Mouse (Mus musculus): Measurements from ENCODE around the gene Armc5.

Armc5 gene

GRCm38 (mm10) chr7:128236856-128237592, at the start of gene Armc5:
Gene Armc5 (plus strand): TSS chr7:128237342.
- DNase-seq (ENCODE audit: low read depth), result peak; percentile 82

GRCm38 (mm10) chr7:128201607-128202006, 35.5 kb upstream of the Armc5 start:
- DNase-seq (ENCODE audit: low read depth), result no peak

GRCm38 (mm10) chr7:128203071-128203470, 34.1 kb upstream of the Armc5 start:
- DNase-seq (ENCODE audit: low read depth), result no peak

GRCm38 (mm10) chr7:128204179-128204578, 33.0 kb upstream of the Armc5 start:
- no peak for DNase-seq (ENCODE audit: low read depth)

GRCm38 (mm10) chr7:128205695-128206094, 31.4 kb upstream of the Armc5 start:
- DNase-seq (ENCODE audit: low read depth), result no peak

GRCm38 (mm10) chr7:128206152-128206551, 31.0 kb upstream of the Armc5 start, which contains the start of gene Cox6a2:
Gene Cox6a2 (minus strand): TSS chr7:128206387.
- DNase-seq (ENCODE audit: low read depth), result peak; percentile 23

GRCm38 (mm10) chr7:128208187-128208586, 29.0 kb upstream of the Armc5 start:
- peak; percentile 77 for DNase-seq (ENCODE audit: low read depth)

- DNase-seq (ENCODE audit: low read depth), result no peak
Measured at GRCm38 (mm10) chr7:128209826-128210225, 27.3 kb upstream of the Armc5 start.

GRCm38 (mm10) chr7:128219952-128220351, 17.2 kb upstream of the Armc5 start:
- peak; percentile 17 for DNase-seq (ENCODE audit: low read depth)

- DNase-seq (ENCODE audit: low read depth), result no peak
Measured at GRCm38 (mm10) chr7:128220936-128221335, 16.2 kb upstream of the Armc5 start.

GRCm38 (mm10) chr7:128231741-128232140, 5.4 kb upstream of the Armc5 start:
- DNase-seq (ENCODE audit: low read depth), result peak; percentile 64

- peak; percentile 41 for DNase-seq (ENCODE audit: low read depth)
Measured at GRCm38 (mm10) chr7:128234796-128235195, 2.3 kb upstream of the Armc5 start.

GRCm38 (mm10) chr7:128235481-128235880, 1.7 kb upstream of the Armc5 start:
- DNase-seq (ENCODE audit: low read depth), result no peak

GRCm38 (mm10) chr7:128236426-128236825, 716 bp upstream of the Armc5 start:
- DNase-seq (ENCODE audit: low read depth), result no peak

- DNase-seq (ENCODE audit: low read depth), result no peak
Measured at GRCm38 (mm10) chr7:128237593-128237926, 418 bp downstream of the Armc5 start.

- DNase-seq (ENCODE audit: low read depth), result peak; percentile 100
Measured at GRCm38 (mm10) chr7:128237927-128238778, 1.0 kb downstream of the Armc5 start, which contains the start of gene 9130023H24Rik. Gene 9130023H24Rik (minus strand): TSS chr7:128238031.

GRCm38 (mm10) chr7:128238991-128239390, 1.8 kb downstream of the Armc5 start:
- peak; percentile 81 for DNase-seq (ENCODE audit: low read depth)

GRCm38 (mm10) chr7:128240131-128240784, 3.1 kb downstream of the Armc5 start:
- DNase-seq (ENCODE audit: low read depth), result no peak

GRCm38 (mm10) chr7:128242331-128242730, 5.2 kb downstream of the Armc5 start:
- no peak for DNase-seq (ENCODE audit: low read depth)

GRCm38 (mm10) chr7:128243921-128244320, 6.8 kb downstream of the Armc5 start:
- no peak for DNase-seq (ENCODE audit: low read depth)

GRCm38 (mm10) chr7:128244410-128245025, 7.4 kb downstream of the Armc5 start:
- no peak for DNase-seq (ENCODE audit: low read depth)

- no peak for DNase-seq (ENCODE audit: low read depth)
Measured at GRCm38 (mm10) chr7:128245547-128245946, 8.4 kb downstream of the Armc5 start.
